Mouse (Mus musculus) adrenal gland, adult (tissue): ENCODE data around the gene Olfr1331.
"Not testable (repeated sequence)": the region's sequence is repeated elsewhere in the genome, so short reads cannot be mapped to it uniquely, and the experiment has no call there.

ENCODE experiments used
- DNase-seq, 2 experiments: peaks; one replicate each; pipeline ENCODE4 v3.0.0; 2022 to 2023; ENCODE audit warnings: low spot score in 1 of 2; ENCODE audit not compliant: inconsistent age in 2 of 2

The Olfr1331 gene

DNA sequence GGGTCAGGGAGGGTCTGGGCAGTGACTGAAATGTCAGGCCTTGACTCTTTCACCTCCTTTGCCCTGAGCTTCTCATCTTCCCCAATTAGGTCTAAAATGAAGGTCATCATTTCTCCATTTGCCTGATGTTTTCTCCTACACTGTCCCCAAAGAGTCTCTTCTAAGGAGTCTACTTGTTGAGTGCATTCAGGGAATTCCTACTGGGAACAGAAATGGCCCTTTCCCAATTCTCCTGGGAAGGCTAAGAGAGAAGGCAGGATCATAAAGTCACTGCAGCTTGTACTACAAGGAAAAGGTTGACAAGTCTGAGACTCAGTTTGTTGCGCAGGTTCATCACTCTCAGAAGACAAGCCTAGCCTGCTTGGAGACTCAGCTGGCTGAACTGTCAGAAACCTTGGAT lies at the start of gene Olfr1331:
TSS of gene Olfr1331 (plus strand) at position 301 of the 400 bp plus-strand sequence.
- DNase-seq = no peak

DNA sequence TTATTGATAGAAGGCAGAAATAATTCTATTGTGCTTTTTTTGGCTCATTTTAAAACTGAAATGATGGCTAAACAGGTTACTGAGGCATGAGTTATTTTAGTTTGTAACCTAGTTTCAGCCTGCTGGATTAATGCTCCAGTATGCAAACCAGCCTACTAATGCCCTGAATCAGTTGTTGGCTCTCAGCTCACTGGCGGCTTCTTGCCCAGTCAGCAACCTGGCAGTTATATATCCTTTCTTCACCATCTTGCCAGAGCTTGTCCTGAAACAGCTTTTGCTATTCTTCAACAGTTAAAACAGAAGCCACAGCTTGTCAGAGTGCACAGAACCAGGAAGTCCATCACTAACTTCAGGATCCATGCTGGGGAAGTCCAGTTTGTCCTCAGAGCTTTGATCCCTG lies 45.5 kb upstream of the Olfr1331 start:
- no peak for DNase-seq

DNA sequence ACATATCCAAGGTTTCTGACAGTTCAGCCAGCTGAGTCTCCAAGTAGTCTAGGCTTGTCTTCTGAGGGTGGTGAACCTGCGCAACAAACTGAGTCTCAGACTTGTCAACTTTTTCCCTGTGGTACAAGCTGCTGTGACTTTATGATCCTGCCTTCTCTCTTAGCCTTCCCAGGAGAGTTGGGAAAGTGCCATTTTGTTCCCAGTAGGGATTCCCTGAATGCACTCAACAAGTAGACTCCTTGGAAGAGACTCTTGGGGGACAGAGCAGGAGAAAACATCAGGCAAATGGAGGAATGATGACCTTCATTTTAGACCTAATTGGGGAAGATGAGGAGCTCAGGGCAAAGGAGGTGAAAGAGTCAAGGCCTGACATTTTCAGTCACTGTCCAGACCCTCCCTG lies 28.3 kb upstream of the Olfr1331 start, which contains the start of gene Olfr1333:
TSS of gene Olfr1333 (minus strand) at position 101 of the 400 bp plus-strand sequence.
- no peak for DNase-seq

DNA sequence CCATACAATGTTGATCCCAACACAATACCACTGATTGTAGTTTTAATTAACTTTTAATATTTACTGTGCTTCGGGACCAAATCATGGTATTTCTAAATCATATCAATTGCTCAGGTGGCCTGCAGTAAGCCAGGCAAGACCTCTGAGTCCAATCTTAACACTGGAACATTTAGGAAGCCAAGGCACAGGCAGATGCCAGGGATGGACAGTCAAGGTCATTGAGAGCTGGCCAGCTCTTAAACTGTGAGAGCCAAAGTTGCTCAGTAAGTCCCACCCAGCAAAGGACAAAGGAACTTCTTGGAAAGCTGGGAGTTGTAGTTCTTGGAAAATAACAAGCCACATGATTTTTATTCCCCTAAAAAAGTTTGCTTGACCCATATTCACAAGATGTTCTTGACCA lies 2.7 kb upstream of the Olfr1331 start:
- no peak for DNase-seq

DNA sequence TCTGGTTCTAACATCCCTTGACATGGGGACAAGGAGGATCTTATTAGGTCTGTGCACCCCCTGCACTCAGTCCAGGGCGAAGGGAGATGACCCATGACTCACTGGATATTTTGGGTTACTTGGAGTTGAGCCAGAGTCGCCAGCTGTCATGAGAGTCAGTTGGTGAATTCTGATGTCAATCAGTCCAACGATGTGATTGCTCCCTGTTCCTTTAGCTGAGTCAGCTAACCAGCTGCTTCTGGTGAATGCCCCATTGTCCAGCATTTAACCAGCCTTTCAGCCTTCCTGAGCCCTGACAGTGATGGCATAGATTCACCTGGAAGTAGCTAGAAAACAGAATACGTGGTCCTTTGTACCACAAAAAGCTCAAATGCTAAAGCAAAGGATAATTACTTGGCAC lies 1.7 kb upstream of the Olfr1331 start:
- no peak for DNase-seq

DNA sequence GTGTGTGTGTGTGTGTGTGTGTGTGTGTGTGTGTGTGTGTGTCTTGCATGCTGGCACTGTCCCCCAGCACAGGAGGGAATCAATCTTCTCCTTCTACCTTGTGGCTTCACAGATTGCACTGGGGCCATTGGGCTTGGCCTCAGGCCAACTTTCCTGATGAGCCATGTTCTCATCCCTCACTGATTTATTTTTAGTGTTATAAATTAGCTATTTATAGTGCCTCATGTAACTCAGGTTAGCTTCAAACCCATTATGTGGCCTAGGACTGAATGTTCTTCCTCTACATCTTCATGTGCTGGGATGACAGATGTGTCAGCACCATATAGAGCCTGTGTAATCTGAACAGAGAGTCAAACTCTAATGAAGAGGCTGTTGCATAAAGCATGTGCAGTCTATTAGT lies 3.1 kb downstream of the Olfr1331 start:
- no peak for DNase-seq

DNA sequence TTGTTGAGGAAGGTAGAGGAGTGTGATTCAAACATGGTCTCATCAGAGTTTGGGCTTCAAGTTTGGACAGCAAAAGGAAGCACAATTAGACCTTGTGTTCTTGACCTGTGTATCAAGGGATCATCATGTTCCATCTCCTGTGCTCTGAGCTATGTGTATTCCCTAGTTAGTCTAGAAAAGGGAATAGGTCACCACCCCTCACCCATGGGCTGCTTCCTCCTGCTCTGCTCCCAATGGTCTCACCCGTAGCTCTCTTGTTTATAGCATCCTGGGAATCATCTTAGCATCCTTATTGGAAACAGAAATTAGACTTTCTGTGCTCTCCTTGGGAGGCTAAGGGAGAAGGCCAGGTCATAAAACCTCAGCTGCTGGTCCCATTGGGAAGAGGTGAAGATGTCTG lies 23.8 kb downstream of the Olfr1331 start, which contains the start of gene Olfr1330:
TSS of gene Olfr1330 (plus strand) at position 301 of the 400 bp plus-strand sequence.
- DNase-seq = no peak

DNA sequence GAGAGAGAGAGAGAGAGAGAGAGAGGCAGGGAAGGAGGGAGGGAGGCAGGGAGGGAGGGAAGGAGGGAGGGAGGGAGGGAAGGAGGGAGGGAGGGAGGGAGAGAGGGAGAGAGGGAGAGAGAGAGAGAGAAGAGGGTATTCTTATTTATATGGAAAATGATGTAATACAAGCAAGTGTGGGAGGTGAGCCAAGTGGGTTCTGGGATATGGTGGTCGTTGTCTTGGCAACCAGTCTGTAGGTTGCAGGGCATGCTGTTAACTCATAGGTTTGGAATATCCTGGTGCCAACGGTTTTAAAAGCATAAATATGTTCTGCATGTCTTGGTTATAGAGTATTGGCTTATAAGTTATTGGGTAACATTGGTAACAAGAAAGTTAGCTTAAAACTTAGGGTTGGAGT lies 37.5 kb downstream of the Olfr1331 start:
- no peak for DNase-seq

DNA sequence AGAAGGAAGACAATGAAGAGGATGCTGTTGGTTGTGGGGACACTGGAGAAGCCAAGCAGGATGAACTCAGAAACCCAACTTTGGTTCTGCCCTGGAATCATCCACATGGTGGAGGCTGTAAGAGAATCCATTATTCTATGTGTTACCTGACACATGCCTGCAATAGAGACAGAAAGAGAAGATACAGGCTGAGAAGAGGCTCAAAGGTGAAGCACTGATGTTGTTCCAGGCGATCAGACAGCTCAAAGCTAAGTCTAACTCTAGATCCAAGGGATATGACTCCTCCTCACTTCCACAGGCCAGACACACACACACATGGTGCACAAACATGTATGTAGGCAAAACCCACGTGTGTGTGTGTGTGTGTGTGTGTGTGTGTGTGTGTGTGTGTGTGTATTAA lies 52.9 kb downstream of the Olfr1331 start, which contains the start of gene Olfr1329:
TSS of gene Olfr1329 (minus strand) at position 101 of the 400 bp plus-strand sequence.
- not testable (repeated sequence) for DNase-seq
